Mouse (Mus musculus) left cerebral cortex, adult 9 months (tissue): Measurements from ENCODE around the gene Fam161a.

ENCODE experiments used
- DNase-seq, 2 experiments: peaks; one replicate each; pipeline ENCODE4 v3.0.0; 2022; ENCODE audit warnings: low spot score in 2 of 2

The Fam161a gene

GRCm38 (mm10) chr11:23007481-23008180 is at the start of gene Fam161a:
Gene Fam161a, plus strand, starts transcription at chr11:23007531.
- peak; percentile 89 to 93 for DNase-seq

- no peak for DNase-seq
Measured at GRCm38 (mm10) chr11:22957791-22958374, 49.4 kb upstream of the Fam161a start.

- no peak for DNase-seq
Measured at GRCm38 (mm10) chr11:22962101-22962500, 45.2 kb upstream of the Fam161a start.

- no peak for DNase-seq
Measured at GRCm38 (mm10) chr11:22964401-22964800, 42.9 kb upstream of the Fam161a start.

GRCm38 (mm10) chr11:22965503-22965902 is 41.8 kb upstream of the Fam161a start:
- no peak for DNase-seq

- no peak for DNase-seq
Measured at GRCm38 (mm10) chr11:22969486-22969885, 37.8 kb upstream of the Fam161a start.

GRCm38 (mm10) chr11:22970546-22970945 is 36.8 kb upstream of the Fam161a start:
- DNase-seq, result no peak

- DNase-seq, result peak; percentile 58 to 77
Measured at GRCm38 (mm10) chr11:22971835-22972709, 35.3 kb upstream of the Fam161a start, which contains the start of gene Zrsr1. Gene Zrsr1, plus strand, starts transcription at chr11:22972005.

- DNase-seq, result peak; percentile 70 to 86
Measured at GRCm38 (mm10) chr11:22972746-22973526, 34.4 kb upstream of the Fam161a start.

- peak in 1 of 2 experiments; percentile 47 for DNase-seq
Measured at GRCm38 (mm10) chr11:22973599-22973998, 33.7 kb upstream of the Fam161a start.

- DNase-seq, result no peak
Measured at GRCm38 (mm10) chr11:22978215-22978614, 29.1 kb upstream of the Fam161a start.

- no peak for DNase-seq
Measured at GRCm38 (mm10) chr11:22978711-22979110, 28.6 kb upstream of the Fam161a start.

GRCm38 (mm10) chr11:22979221-22979620 is 28.1 kb upstream of the Fam161a start:
- DNase-seq, result no peak

- DNase-seq, result no peak
Measured at GRCm38 (mm10) chr11:22981041-22981440, 26.3 kb upstream of the Fam161a start.

- no peak for DNase-seq
Measured at GRCm38 (mm10) chr11:22981543-22981950, 25.8 kb upstream of the Fam161a start.

- DNase-seq, result peak; percentile 85 to 96
Measured at GRCm38 (mm10) chr11:22981984-22982757, 25.2 kb upstream of the Fam161a start, which contains the start of the genes Gm28048 and Commd1. Gene Gm28048, minus strand, starts transcription at chr11:22982090. Gene Commd1, minus strand, starts transcription at chr11:22982382.

- DNase-seq, result no peak
Measured at GRCm38 (mm10) chr11:22982846-22983245, 24.5 kb upstream of the Fam161a start.

GRCm38 (mm10) chr11:22985510-22985909 is 21.8 kb upstream of the Fam161a start:
- DNase-seq, result no peak

GRCm38 (mm10) chr11:22987357-22987756 is 20.0 kb upstream of the Fam161a start:
- DNase-seq, result peak in 1 of 2 experiments; percentile 36

GRCm38 (mm10) chr11:22989786-22990185 is 17.5 kb upstream of the Fam161a start:
- DNase-seq, result no peak
